Mouse (Mus musculus) C3H10T1/2 (cell line): ENCODE results near the gene Tmed6. TPM values are rescaled to one million over a fixed set of nuclear protein-coding genes. Genes with fewer than 3 reads are reported as not detected.

Experiments used
- polyA plus RNA-seq, 2 experiments: library from polyadenylated mRNA; unstranded; fragments of >200 nt; fragmentation: generic; extraction: Trizol; gene quantifications; one replicate each; pipeline ENCODE4 v1.2.1; 2012; ENCODE audit warnings: missing spikeins in 2 of 2

The Tmed6 gene
- polyA plus RNA-seq, result not detected

DNA sequence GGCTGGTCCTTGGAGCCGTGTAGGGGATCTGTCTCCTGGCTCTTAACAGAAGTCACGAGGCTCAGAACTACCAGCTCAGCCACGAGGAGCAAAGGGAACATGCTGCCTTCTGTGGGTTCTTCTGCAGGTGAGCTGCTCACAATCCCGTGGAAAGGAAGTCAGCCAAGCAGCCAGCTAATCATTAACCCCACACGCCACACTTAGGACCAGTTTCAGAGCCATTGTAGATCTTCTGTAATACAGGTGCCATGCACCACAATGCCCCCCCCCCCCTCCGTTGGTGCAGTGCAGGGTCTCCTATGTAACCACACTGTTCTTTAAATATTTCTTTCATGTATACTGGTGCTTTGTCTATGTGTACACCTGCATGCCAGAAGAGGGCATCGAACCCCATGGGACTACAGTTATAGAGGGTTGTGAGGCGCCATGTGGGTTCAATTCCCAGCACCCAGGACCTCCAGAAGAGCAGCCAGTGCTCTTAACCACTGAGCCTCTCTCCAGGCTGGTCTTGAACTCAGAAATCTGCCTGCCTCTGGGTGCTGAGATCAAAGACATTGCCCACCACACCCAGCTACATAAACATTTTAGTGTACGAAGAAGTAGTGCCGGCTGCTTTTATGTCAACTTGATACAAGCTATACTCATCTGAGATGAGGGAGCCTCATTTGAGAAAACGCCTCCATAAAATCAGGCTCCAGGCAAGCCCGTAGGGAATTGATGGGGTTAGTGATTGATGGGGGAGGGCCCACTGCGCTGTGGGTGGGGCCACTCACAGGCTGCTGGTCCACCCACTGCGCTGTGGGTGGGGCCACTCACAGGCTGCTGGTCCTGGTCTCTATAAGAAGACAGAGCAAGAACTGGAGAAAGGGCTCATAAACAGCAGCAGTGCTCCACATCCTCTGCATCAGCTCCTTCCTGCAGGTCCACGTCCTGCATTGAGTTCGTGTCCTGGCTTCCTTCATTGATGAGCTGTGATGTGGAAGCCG, at the start of gene Tmed6:
Tmed6 (minus strand) TSS at position 134 of the 986 bp plus-strand sequence.

GRCm38 (mm10) chr8:107096366-107097036, 31.1 kb upstream of the Tmed6 start, which contains the start of gene Terf2:
Gene Terf2, minus strand, starts transcription at chr8:107096547.

DNA sequence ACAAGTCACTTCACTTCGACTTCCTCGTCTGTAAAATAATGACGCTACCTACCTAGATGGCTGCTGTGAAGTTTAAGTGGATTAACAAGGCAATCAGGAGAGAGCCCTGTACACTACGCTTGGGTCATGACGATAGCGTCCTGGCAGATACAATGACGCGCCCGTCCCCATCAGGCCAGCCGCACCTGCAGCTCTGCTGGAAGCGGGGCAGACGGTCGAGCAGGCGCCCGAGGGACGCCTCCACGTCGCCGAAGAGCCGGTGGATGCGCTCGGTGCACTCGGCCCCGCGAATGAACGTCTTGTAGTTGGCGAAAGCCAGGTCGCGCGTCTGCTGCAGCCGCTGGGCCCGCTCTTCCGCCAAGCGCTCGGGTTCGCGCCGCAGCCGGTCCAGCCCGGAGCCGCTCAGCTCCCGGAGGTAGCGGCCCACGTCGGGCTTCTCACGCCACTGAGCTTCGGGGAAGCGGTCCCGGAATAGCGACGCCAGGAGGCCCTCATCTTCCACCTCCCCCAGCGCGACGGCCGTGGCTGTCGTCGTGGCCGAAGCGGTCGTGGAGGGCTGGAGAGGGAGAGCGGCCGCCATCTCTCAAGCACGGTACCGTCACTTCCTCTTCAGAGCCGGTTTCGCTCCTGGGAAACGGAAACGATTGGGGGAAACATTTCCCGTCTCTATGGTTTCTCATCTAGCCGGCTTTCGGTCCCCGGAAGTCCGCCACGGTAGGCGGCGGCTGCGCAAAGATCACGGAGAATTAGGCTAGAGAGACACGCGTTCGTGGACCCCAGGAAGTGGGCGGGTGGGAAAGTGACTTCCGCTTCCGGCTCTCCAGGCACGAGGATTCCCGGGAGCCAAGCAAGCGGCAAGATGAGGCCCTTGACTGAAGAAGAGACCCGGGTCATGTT, 9.1 kb downstream of the Tmed6 start, which contains the start of the genes Cog8 and Nip7:
Cog8 (minus strand) TSS at position 614 of the 897 bp plus-strand sequence.
Nip7 (plus strand) TSS at position 802 of the 897 bp plus-strand sequence.

GRCm38 (mm10) chr8:107048061-107048941, 17.1 kb downstream of the Tmed6 start, which contains the start of gene Pdf:
Gene Pdf, minus strand, starts transcription at chr8:107048614.

GRCm38 (mm10) chr8:107030650-107031576, 34.5 kb downstream of the Tmed6 start, which contains the start of gene Vps4a:
Gene Vps4a, plus strand, starts transcription at chr8:107031222.

Other genes starting within 250 kb of the Tmed6 start
- under 1 TPM; 0.01 to 0.58 TPM for gene Has3, start 195.4 kb downstream of the Tmed6 start, polyA plus RNA-seq
- gene Utp4, start 172.0 kb downstream of the Tmed6 start, polyA plus RNA-seq, result 10 to 100 TPM; 18.7 to 21.2 TPM
- 10 to 100 TPM in 1 of 2 experiments, under 1 TPM in 1; 0.95 to 15.0 TPM for gene Sntb2, start 129.9 kb downstream of the Tmed6 start, polyA plus RNA-seq
- gene Vps4a, start 34.4 kb downstream of the Tmed6 start, polyA plus RNA-seq, result 10 to 100 TPM; 18.1 to 47.6 TPM
- 10 to 100 TPM in 1 of 2 experiments, 1 to 10 TPM in 1; 2.2 to 10.3 TPM for gene Pdf, start 17.0 kb downstream of the Tmed6 start, polyA plus RNA-seq
- 10 to 100 TPM; 20.6 to 21.8 TPM for gene Cog8, start 9.0 kb downstream of the Tmed6 start, polyA plus RNA-seq
- 10 to 100 TPM; 36.2 to 37.1 TPM for gene Nip7, start 8.8 kb downstream of the Tmed6 start, polyA plus RNA-seq
- gene Terf2, start 30.9 kb upstream of the Tmed6 start, polyA plus RNA-seq, result 10 to 100 TPM in 1 of 2 experiments, 1 to 10 TPM in 1; 8.7 to 24.4 TPM
- gene Cyb5b, start 85.0 kb upstream of the Tmed6 start, polyA plus RNA-seq, result 10 to 100 TPM in 1 of 2 experiments, 1 to 10 TPM in 1; 8.3 to 34.6 TPM
- gene Nfat5, start 227.8 kb upstream of the Tmed6 start, polyA plus RNA-seq, result 10 to 100 TPM in 1 of 2 experiments, under 1 TPM in 1; 0.66 to 10.1 TPM